Mouse (Mus musculus) small intestine, adult 2 months (tissue): Measurements from ENCODE around the gene Atp2b1. TPM values are rescaled to one million over a fixed set of nuclear protein-coding genes. Genes with fewer than 3 reads are reported as not detected.

Experiments used
- H3K27ac ChIP-seq: fragments of 200-500 bp; 2 replicates; pipeline ENCODE4 v1.5.1; 2012; ENCODE audit warnings: low read depth, low read length, control low read depth, inconsistent platforms; ENCODE audit not compliant: insufficient read depth
- H3K27me3 ChIP-seq: fragments of 200-500 bp; 2 replicates; pipeline ENCODE4 v1.6.1; 2012; ENCODE audit warnings: mild to moderate bottlenecking, moderate library complexity, low read length, inconsistent platforms; ENCODE audit not compliant: control insufficient read depth, insufficient read depth
- H3K36me3 ChIP-seq: fragments of 200-500 bp; 2 replicates; pipeline ENCODE4 v1.6.1; 2012; ENCODE audit warnings: mild to moderate bottlenecking, low read length, control low read depth, inconsistent platforms; ENCODE audit not compliant: control insufficient read depth, insufficient read depth
- H3K4me1 ChIP-seq: fragments of 200-500 bp; 2 replicates; pipeline ENCODE4 v1.6.1; 2012; ENCODE audit warnings: low read length, inconsistent platforms, mixed read lengths; ENCODE audit not compliant: control insufficient read depth, insufficient read depth, insufficient read length
- H3K4me3 ChIP-seq: fragments of 200-500 bp; 2 replicates; pipeline ENCODE4 v1.5.1; 2012; ENCODE audit warnings: low read depth, mild to moderate bottlenecking, control low read depth, inconsistent platforms, low read length, moderate library complexity
- CTCF ChIP-seq: fragments of 200-500 bp; IDR thresholded peaks from 2 replicates; pipeline ENCODE4 v1.5.1; 2012; ENCODE audit warnings: low read depth, mild to moderate bottlenecking, control low read depth, inconsistent platforms, low read length, moderate library complexity, mixed read lengths; ENCODE audit not compliant: insufficient replicate concordance, insufficient read length; ENCODE audit errors: extremely low read depth
- POLR2A ChIP-seq: fragments of 200-500 bp; IDR thresholded peaks from 2 replicates; pipeline ENCODE4 v1.6.1; 2012; ENCODE audit warnings: low read depth, mild to moderate bottlenecking, control low read depth, inconsistent platforms, low read length, moderate library complexity
- WGBS: fragments of 180-500 bp; shearing (Covaris S2); methylation state at CpG from one replicate; pipeline ENCODE4 v1.1.7; 2018; 5-methylcytosine and 5-hydroxymethylcytosine counted together
- polyA plus RNA-seq: library from polyadenylated mRNA; depleted of rRNA; stranded (reverse); fragments of >200 nt; gene quantifications from 2 replicates; pipeline ENCODE4 v1.2.3, GENCODE M21; 2012

Atp2b1 gene
- polyA plus RNA-seq, 1 experiment: 4.1 TPM

DNA sequence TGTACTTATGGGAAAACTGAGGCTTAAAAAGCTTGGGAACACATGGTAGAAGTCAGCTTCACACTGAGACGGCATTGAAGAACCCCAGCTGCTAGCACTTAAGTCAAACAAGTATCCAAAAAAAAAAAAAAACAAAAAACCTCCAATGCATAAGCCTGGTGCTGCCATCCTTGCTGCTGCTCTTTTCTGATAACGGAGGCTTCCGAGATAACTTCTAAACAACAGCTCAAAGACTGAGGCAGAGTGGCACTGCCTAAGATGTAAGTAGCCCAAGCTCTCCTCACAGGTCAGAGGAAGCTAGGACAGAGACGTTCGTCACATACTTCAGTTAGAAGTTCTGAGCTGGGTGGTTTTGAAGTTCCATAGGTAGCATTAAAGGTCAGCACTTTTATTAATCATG, 113.3 kb downstream of the Atp2b1 start:
- H3K27ac ChIP-seq: no peak overlapping the region
- H3K4me1 ChIP-seq: no peaks in the 10 kb centered on the region
- peaks cover 18% of the 10 kb centered on the region for H3K36me3 ChIP-seq
- no peaks in the 10 kb centered on the region for H3K27me3 ChIP-seq
- WGBS: 89% methylated on average over 5 of the region's 5 CpGs
- no peak overlapping the region for H3K4me3 ChIP-seq
- TF ChIP-seq POLR2A (no peak), CTCF (no peak)

GRCm38 (mm10) chr10:99029844-99030243, 115.6 kb downstream of the Atp2b1 start:
- H3K36me3 ChIP-seq: peaks cover 6% of the 10 kb centered on the region
- H3K27ac ChIP-seq: no peak overlapping the region
- TF ChIP-seq POLR2A: no peak
- no peak for TF ChIP-seq CTCF
- H3K4me3 ChIP-seq: no peak overlapping the region
- 85% methylated on average over 7 of the region's 7 CpGs for WGBS
- no peaks in the 10 kb centered on the region for H3K27me3 ChIP-seq
- no peaks in the 10 kb centered on the region for H3K4me1 ChIP-seq

GRCm38 (mm10) chr10:99033830-99034828, 119.9 kb downstream of the Atp2b1 start:
- WGBS: 90% methylated on average over 15 of the region's 15 CpGs
- no peaks in the 10 kb centered on the region for H3K36me3 ChIP-seq
- H3K27me3 ChIP-seq: no peaks in the 10 kb centered on the region
- TF ChIP-seq CTCF (no peak), POLR2A (no peak)
- no peak overlapping the region for H3K4me3 ChIP-seq
- no peak overlapping the region for H3K27ac ChIP-seq
- H3K4me1 ChIP-seq: no peaks in the 10 kb centered on the region; the same call in 1 of the 2 replicates

DNA sequence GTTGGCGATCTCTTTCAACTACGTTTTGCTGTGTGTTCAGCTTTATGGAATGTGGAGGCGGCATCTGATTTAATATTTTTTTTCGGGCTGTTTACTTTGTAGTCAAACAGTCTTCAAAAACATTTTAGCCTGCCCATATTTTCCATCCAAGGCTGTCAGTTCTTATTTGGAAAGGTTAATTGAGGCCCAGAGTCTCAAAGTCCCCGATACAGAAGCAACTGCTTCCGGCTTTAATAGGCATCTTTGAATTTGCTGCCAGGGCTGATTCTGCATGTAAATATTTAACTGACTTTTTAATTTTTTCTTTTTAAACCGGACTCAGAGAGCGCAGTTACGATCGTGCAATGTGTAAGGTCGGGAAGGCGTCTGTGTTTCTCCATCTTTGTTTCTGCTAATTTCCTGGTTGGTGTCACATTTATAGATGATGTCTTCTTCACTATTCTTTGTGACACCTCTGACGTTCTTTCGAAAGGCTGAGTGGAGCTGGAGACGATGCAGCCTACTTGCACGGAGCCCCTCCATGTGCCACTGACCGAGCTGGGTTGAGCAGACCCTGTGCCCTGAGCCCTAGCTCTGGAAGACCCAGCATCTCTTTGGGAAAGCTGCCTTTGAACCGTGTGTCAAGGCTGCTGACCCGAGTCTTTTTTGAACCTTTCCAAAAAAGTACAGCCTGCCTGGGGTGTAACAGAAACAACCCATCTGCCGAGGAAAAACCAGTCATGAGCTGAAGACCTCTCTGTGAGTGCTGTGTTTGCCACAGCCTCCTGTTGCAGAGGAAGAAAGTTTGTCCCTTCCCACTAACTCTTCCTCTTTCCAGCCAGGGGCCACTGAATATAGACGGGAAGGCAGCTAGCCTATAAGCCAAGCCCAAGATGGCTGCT, 123.2 kb downstream of the Atp2b1 start:
- TF ChIP-seq POLR2A: no peak
- no peak for TF ChIP-seq CTCF
- Histone ChIP-seq H3K36me3 (no peaks in the 10 kb centered on the region), H3K4me1 (no peaks in the 10 kb centered on the region; the same call in 1 of the 2 replicates), H3K27ac (no peak overlapping the region), H3K4me3 (no peak overlapping the region), H3K27me3 (no peaks in the 10 kb centered on the region)
- 57% methylated on average over 21 of the region's 21 CpGs for WGBS

- WGBS: 45% methylated on average over 3 of the region's 3 CpGs
- H3K4me1 ChIP-seq: no peaks in the 10 kb centered on the region; the same call in 1 of the 2 replicates
- no peaks in the 10 kb centered on the region for H3K36me3 ChIP-seq
- no peak overlapping the region for H3K27ac ChIP-seq
- H3K27me3 ChIP-seq: no peaks in the 10 kb centered on the region
- TF ChIP-seq POLR2A (no peak), CTCF (no peak)
- H3K4me3 ChIP-seq: no peak overlapping the region
Measured at GRCm38 (mm10) chr10:99038866-99039265, 124.7 kb downstream of the Atp2b1 start.

DNA sequence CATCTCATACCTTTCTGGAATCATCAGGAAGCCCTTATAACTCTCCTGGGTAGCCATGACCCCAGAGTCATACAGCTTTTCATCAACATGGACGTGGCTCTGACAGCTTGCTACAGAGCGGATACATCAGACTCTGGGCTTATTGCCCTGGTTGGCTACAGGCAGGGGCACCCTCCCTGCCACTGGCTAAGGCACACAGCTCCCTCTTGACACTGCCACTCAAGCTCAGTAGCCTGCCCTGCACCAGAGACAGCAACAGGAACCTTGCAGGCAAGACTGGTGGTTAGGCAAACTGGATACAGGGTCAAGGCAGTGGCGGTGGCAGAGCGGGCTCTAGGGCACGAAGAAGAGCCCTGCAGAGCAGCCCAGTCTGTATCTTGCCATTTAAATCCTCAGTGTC, 126.0 kb downstream of the Atp2b1 start:
- Histone ChIP-seq H3K27ac (no peak overlapping the region), H3K4me1 (no peaks in the 10 kb centered on the region; the same call in 1 of the 2 replicates), H3K4me3 (no peak overlapping the region), H3K36me3 (no peaks in the 10 kb centered on the region), H3K27me3 (no peaks in the 10 kb centered on the region)
- WGBS: 94% methylated on average over 5 of the region's 5 CpGs
- TF ChIP-seq POLR2A (no peak), CTCF (no peak)
